ENCODE assay signal across 8 mouse cellular contexts in genomic region chr2:39226019-39226640, GRCm38 (mm10). TPM values are rescaled to one million over a fixed set of nuclear protein-coding genes. Genes with fewer than 3 reads are reported as not detected.
A peak's percentile ranks its signal among the peaks of the same experiment; 100 is the strongest.
DNase-seq lines count a peak whose midpoint lies in the region; ATAC-seq and TF ChIP-seq lines count a peak whose summit lies in the region.

TSS of gene Ppp6c (minus strand) at chr2:39226451.

- H3K36me3 ChIP-seq in forebrain, embryonic 10.5 days (replicated peaks) = no peaks in the 10 kb centered on the region
- no peaks in the 10 kb centered on the region for H3K36me3 ChIP-seq in heart, embryonic 15.5 days
- no peaks in the 10 kb centered on the region for H3K36me3 ChIP-seq in liver, embryonic 14.5 days (replicated peaks; ENCODE audit: control insufficient read depth, insufficient read depth, low read depth)
- no peaks in the 10 kb centered on the region for H3K36me3 ChIP-seq in neural tube, embryonic 11.5 days (ENCODE audit: control insufficient read depth, insufficient read depth, low read length)
- no peaks in the 10 kb centered on the region for H3K36me3 ChIP-seq in stomach, postnatal 0 days (ENCODE audit: control insufficient read depth, insufficient read depth, low read length)

- DNase-seq in CD8-positive naive resting alpha-beta T cell, adult 2 months (ENCODE audit: low read depth in 2 of 2, low spot score in 2 of 2) = peak; percentile 77 to 82
- DNase-seq in c-Kit-positive CD71-negative TER-119-negative erythroid progenitor cells, embryonic 14.5 days (ENCODE audit: low read depth) = peak; percentile 89
- peak; percentile 94 for DNase-seq in forebrain, embryonic 10.5 days (ENCODE audit: extremely low spot score, low spot score)
- DNase-seq in kidney, postnatal 25 days = peak; percentile 97 to 98
- DNase-seq in liver, embryonic 14.5 days (ENCODE audit: low read depth in 3 of 3, low spot score in 3 of 3) = peak; percentile 92 to 94 (median 94)
- peak; percentile 93 for DNase-seq in neural tube, embryonic 11.5 days (ENCODE audit: low spot score)
- peak; percentile 94 for DNase-seq in stomach, postnatal 0 days (ENCODE audit: low spot score)

- no peaks in the 10 kb centered on the region for H3K27me3 ChIP-seq in forebrain, embryonic 10.5 days (ENCODE audit: poor library complexity, severe bottlenecking)
- H3K27me3 ChIP-seq in heart, embryonic 15.5 days = no peaks in the 10 kb centered on the region
- no peaks in the 10 kb centered on the region for H3K27me3 ChIP-seq in liver, embryonic 14.5 days (ENCODE audit: control insufficient read depth, insufficient read depth, low read length)
- H3K27me3 ChIP-seq in neural tube, embryonic 11.5 days (ENCODE audit: control insufficient read depth, insufficient read depth, low read length) = no peaks in the 10 kb centered on the region
- H3K27me3 ChIP-seq in stomach, postnatal 0 days (ENCODE audit: control insufficient read depth, insufficient read depth, low read length) = no peaks in the 10 kb centered on the region

- under 1% methylated on average over 56 of the region's 56 CpGs for WGBS in forebrain, embryonic 10.5 days
- WGBS in heart, embryonic 15.5 days = under 1% methylated on average over 55 of the region's 56 CpGs
- under 1% methylated on average over 56 of the region's 56 CpGs for WGBS in liver, embryonic 14.5 days (ENCODE audit: insufficient replicate concordance)
- 0% methylated on average over 56 of the region's 56 CpGs for WGBS in neural tube, embryonic 11.5 days
- under 1% methylated on average over 44 of the region's 56 CpGs for WGBS in stomach, postnatal 0 days

- H3K4me1 ChIP-seq in forebrain, embryonic 10.5 days = peaks cover 22% of the 10 kb centered on the region
- H3K4me1 ChIP-seq in heart, embryonic 15.5 days (replicated peaks) = peaks cover 17% of the 10 kb centered on the region
- peaks cover 21 to 24% of the 10 kb centered on the region in 2 experiments for H3K4me1 ChIP-seq in liver, embryonic 14.5 days (replicated peaks; ENCODE audit: control insufficient read depth in 2 of 2, insufficient read depth in 2 of 2, low read length in 1 of 2)
- peaks cover 2% of the 10 kb centered on the region; the same call in 1 of the 2 replicates for H3K4me1 ChIP-seq in neural tube, embryonic 11.5 days (ENCODE audit: control insufficient read depth, insufficient read depth, low read length)
- H3K4me1 ChIP-seq in stomach, postnatal 0 days (replicated peaks; ENCODE audit: control insufficient read depth, insufficient read depth) = no peaks in the 10 kb centered on the region

- no peak for TF ChIP-seq EP300 in liver, embryonic 14.5 days (IDR thresholded peaks at IDR 0.05; ENCODE audit: low read depth)
- no peak for TF ChIP-seq EP300 in stomach, postnatal 0 days (optimal IDR thresholded peaks at IDR 0.05)

- ATAC-seq in heart, embryonic 15.5 days (replicated peaks; ENCODE audit: insufficient number of reproducible peaks, insufficient read depth, low FRiP score, low read depth) = peak; percentile 97
- peak; percentile 94 for ATAC-seq in liver, embryonic 14.5 days (ENCODE audit: insufficient read depth)
- ATAC-seq in neural tube, embryonic 11.5 days (ENCODE audit: insufficient read depth, low FRiP score, low TSS enrichment) = peak; percentile 97
- ATAC-seq in stomach, postnatal 0 days (ENCODE audit: low FRiP score, low TSS enrichment) = peak; percentile 99

- H3K4me2 ChIP-seq in heart, embryonic 15.5 days = peak within 1 kb of the TSS; percentile 65
- H3K4me2 ChIP-seq in liver, embryonic 14.5 days (ENCODE audit: low read depth) = peak within 1 kb of the TSS; percentile 89
- peak within 1 kb of the TSS; percentile 67 for H3K4me2 ChIP-seq in neural tube, embryonic 11.5 days (ENCODE audit: low read depth)
- peak within 1 kb of the TSS; percentile 52 for H3K4me2 ChIP-seq in stomach, postnatal 0 days (replicated peaks; ENCODE audit: low read depth)

- peak within 1 kb of the TSS; percentile 86 for H3K9ac ChIP-seq in heart, embryonic 15.5 days
- peak within 1 kb of the TSS; percentile 91 for H3K9ac ChIP-seq in liver, embryonic 14.5 days (replicated peaks)
- peak within 1 kb of the TSS; percentile 81 for H3K9ac ChIP-seq in neural tube, embryonic 11.5 days (ENCODE audit: low read length)
- H3K9ac ChIP-seq in stomach, postnatal 0 days (ENCODE audit: low read length) = peak within 1 kb of the TSS; percentile 85

- no peak for TF ChIP-seq CTCF in liver, embryonic 14.5 days (IDR thresholded peaks at IDR 0.05; ENCODE audit: low read depth)
- no peak for TF ChIP-seq CTCF in stomach, postnatal 0 days (IDR thresholded peaks at IDR 0.05; ENCODE audit: low read depth)

- H3K27ac ChIP-seq in forebrain, embryonic 10.5 days = peak within 1 kb of the TSS; percentile 94
- H3K27ac ChIP-seq in heart, embryonic 15.5 days = peak within 1 kb of the TSS; percentile 96
- H3K27ac ChIP-seq in liver, embryonic 14.5 days = peak within 1 kb of the TSS; percentile 88
- H3K27ac ChIP-seq in neural tube, embryonic 11.5 days (ENCODE audit: low read depth, low read length) = peak within 1 kb of the TSS; percentile 84
- peak within 1 kb of the TSS; percentile 96 for H3K27ac ChIP-seq in stomach, postnatal 0 days (replicated peaks)

- H3K9me3 ChIP-seq in forebrain, embryonic 10.5 days = no peaks in the 10 kb centered on the region
- H3K9me3 ChIP-seq in heart, embryonic 15.5 days (replicated peaks) = no peaks in the 10 kb centered on the region
- no peaks in the 10 kb centered on the region for H3K9me3 ChIP-seq in liver, embryonic 14.5 days (ENCODE audit: control insufficient read depth, low read length)
- no peaks in the 10 kb centered on the region for H3K9me3 ChIP-seq in neural tube, embryonic 11.5 days (ENCODE audit: control insufficient read depth, low read length)
- no peaks in the 10 kb centered on the region for H3K9me3 ChIP-seq in stomach, postnatal 0 days (ENCODE audit: control insufficient read depth, low read length)

- H3K4me3 ChIP-seq in forebrain, embryonic 10.5 days = peak within 1 kb of the TSS; percentile 79
- peak within 1 kb of the TSS; percentile 83 for H3K4me3 ChIP-seq in heart, embryonic 15.5 days
- peak within 1 kb of the TSS; percentile 78 to 80 for H3K4me3 ChIP-seq in liver, embryonic 14.5 days (ENCODE audit: insufficient read depth in 1 of 2, low read depth in 2 of 2, low read length in 2 of 2)
- H3K4me3 ChIP-seq in neural tube, embryonic 11.5 days (ENCODE audit: low read depth, low read length) = peak within 1 kb of the TSS; percentile 65
- peak within 1 kb of the TSS; percentile 82 for H3K4me3 ChIP-seq in stomach, postnatal 0 days (ENCODE audit: low read depth, low read length)

RNA-seq across cellular contexts. Expression of gene Ppp6c, which starts in this region (rescaled TPM):
- 72.2 and 76.8 TPM in 2 replicates for polyA plus RNA-seq in forebrain, embryonic 10.5 days (2016; fragmentation: Nextera tagmentation; extraction: Ambion mirVana)
- 46.4 and 48.8 TPM in 2 replicates for polyA plus RNA-seq in heart, embryonic 15.5 days (2015; fragmentation: Nextera tagmentation; extraction: Ambion mirVana)
- polyA plus RNA-seq in liver, embryonic 14.5 days (2012; rRNA removed) = 19.4 and 21.9 TPM in 2 replicates
- polyA plus RNA-seq in liver, embryonic 14.5 days (2014; fragmentation: Nextera tagmentation; extraction: Ambion mirVana) = 46.9 and 53.0 TPM in 2 replicates
- polyA plus RNA-seq in neural tube, embryonic 11.5 days (2014; fragmentation: Nextera tagmentation; extraction: Ambion mirVana) = 90.3 and 93.9 TPM in 2 replicates
- polyA plus RNA-seq in stomach, postnatal 0 days (2015; fragmentation: Nextera tagmentation; extraction: Ambion mirVana) = 59.5 and 59.6 TPM in 2 replicates

Comparison
In these comparisons a context has a peak if more than half of its experiments do, and no peak if none do; other contexts are left out.
1. Peak in every context shown above with its lines: DNase-seq, ATAC-seq, H3K4me3 ChIP-seq and H3K27ac ChIP-seq.